Mouse (Mus musculus) brain, embryonic 14.5 days (tissue): ENCODE data around the gene Esrrb.

Experiments used
- CTCF ChIP-seq: fragments of 200-500 bp; IDR thresholded peaks from 2 replicates; pipeline ENCODE4 v1.5.1; 2012; ENCODE audit warnings: inconsistent platforms, mild to moderate bottlenecking, moderate library complexity, borderline replicate concordance; ENCODE audit not compliant: insufficient read depth, insufficient read length; ENCODE audit errors: extremely low read depth
- POLR2A ChIP-seq: fragments of 200-500 bp; IDR thresholded peaks from 2 replicates; pipeline ENCODE4 v1.6.1; 2012; ENCODE audit warnings: mild to moderate bottlenecking, inconsistent platforms, borderline replicate concordance; ENCODE audit not compliant: poor library complexity, insufficient read depth, insufficient read length, severe bottlenecking; ENCODE audit errors: extremely low read depth

DNA sequence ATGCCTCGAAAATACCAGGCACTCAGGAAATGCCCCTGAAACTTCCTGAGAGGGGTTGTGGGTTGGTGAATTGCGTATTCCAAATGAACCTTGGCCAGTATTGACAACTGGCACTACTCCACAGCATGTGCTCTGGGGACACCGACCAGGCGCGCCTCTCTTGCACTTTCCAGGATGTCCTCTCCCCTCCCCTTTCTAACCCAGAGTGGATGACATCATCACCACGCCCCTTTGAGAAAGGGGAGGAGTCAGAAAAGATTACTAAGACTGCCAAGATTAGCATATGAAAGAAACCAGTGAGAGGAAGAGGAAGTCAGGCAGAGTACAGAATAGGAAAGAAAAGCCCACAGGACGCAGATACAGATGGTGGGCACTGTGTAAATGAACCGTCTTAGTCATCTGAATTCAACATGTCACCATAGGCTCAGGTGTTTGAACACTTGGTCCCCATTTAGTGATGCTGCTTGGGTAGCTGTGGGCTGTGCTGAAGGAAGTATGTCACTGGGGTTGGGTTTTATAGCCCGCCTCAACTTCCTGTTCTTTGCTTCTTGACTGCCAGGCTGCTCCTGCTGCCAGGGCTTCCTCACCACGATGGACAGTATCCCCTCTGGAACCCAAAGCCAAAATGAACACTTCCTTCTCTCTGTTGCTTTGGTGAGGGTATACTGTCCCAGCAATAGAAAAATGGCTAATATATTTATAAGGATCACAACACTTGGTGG lies 196.0 kb downstream of the Esrrb start:
- TF ChIP-seq CTCF (no peak), POLR2A (no peak)
